Mouse (Mus musculus) thymus, adult 2 months (tissue): ENCODE data around the gene Arl5c.
"Not testable (repeated sequence)": the region's sequence is repeated elsewhere in the genome, so short reads cannot be mapped to it uniquely, and the experiment has no call there.

Experiments used
- CTCF ChIP-seq: fragments of 200-500 bp; IDR thresholded peaks from 2 replicates; pipeline ENCODE4 v1.5.1; 2012; ENCODE audit warnings: mild to moderate bottlenecking, control low read depth, low read length, moderate library complexity, borderline replicate concordance; ENCODE audit not compliant: control insufficient read depth, poor library complexity, insufficient read depth; ENCODE audit errors: extremely low read depth
- POLR2A ChIP-seq: fragments of 200-500 bp; IDR thresholded peaks from 2 replicates; pipeline ENCODE4 v1.6.1; 2012; ENCODE audit warnings: mild to moderate bottlenecking, low read length, control low read depth, moderate library complexity; ENCODE audit not compliant: control insufficient read depth, poor library complexity, insufficient read depth; ENCODE audit errors: extremely low read depth

DNA sequence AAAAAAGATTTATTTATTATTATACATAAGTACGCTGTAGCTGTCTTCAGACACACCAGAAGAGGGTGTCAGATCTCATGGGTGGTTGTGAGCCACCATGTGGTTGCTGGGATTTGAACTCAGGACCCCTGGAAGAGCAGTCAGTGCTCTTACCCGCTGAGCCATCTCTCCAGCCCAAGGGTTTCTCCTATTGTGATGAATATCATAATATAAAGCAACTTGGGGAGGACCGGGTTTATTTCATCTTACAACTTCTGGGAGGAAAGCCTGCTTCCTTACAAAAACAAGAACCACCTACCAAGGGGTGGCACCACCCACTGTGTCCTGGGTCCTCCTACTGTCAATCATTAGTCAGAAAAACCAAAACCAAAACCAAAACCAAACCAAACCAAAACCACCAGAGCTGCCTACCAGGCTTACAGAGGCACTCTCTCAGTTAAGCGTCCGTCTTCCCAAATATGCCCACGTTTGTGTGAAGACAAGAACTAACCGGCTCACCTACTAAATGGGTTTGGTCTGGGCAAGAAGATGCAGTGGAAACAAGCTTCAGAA lies 50.2 kb downstream of the Arl5c start:
- TF ChIP-seq POLR2A, CTCF: not testable (repeated sequence)
